Mouse (Mus musculus) embryonic facial prominence, embryonic 15.5 days (tissue): ENCODE measurements around the gene Ep400. TPM values are rescaled to one million over a fixed set of nuclear protein-coding genes. Genes with fewer than 3 reads are reported as not detected.
"Not testable (repeated sequence)": the region's sequence is repeated elsewhere in the genome, so short reads cannot be mapped to it uniquely, and the experiment has no call there.

ENCODE experiments used
- ATAC-seq: fragments of 200-750 bp; cut with Nextera tagmentation; 2 replicates; pipeline ENCODE4 v1.8.0; 2017; ENCODE audit warnings: low read depth, moderate TSS enrichment; ENCODE audit not compliant: insufficient number of reproducible peaks, low FRiP score, low TSS enrichment
- H3K27ac ChIP-seq: fragments of 300-500 bp; sonication (generic); replicated peaks from 2 replicates; pipeline ENCODE4 v1.5.1; 2015; ENCODE audit warnings: mild to moderate bottlenecking, inconsistent platforms
- H3K27me3 ChIP-seq: fragments of 300-500 bp; sonication (generic); 2 replicates; pipeline ENCODE4 v1.6.1; 2015; ENCODE audit warnings: inconsistent platforms
- H3K36me3 ChIP-seq: fragments of 300-500 bp; sonication (generic); 2 replicates; pipeline ENCODE4 v1.6.1; 2015; ENCODE audit warnings: mild to moderate bottlenecking, inconsistent platforms
- H3K4me1 ChIP-seq: fragments of 300-500 bp; sonication (generic); 2 replicates; pipeline ENCODE4 v1.6.1; 2015; ENCODE audit warnings: inconsistent platforms
- H3K4me2 ChIP-seq: fragments of 300-500 bp; sonication (generic); replicated peaks from 2 replicates; pipeline ENCODE4 v1.6.1; 2015; ENCODE audit warnings: mild to moderate bottlenecking, inconsistent platforms
- H3K4me3 ChIP-seq: fragments of 300-500 bp; sonication (generic); replicated peaks from 2 replicates; pipeline ENCODE4 v1.5.1; 2015; ENCODE audit warnings: mild to moderate bottlenecking, inconsistent platforms
- H3K9ac ChIP-seq: fragments of 300-500 bp; sonication (generic); 2 replicates; pipeline ENCODE4 v1.6.1; 2015; ENCODE audit warnings: inconsistent platforms
- H3K9me3 ChIP-seq: fragments of 300-500 bp; sonication (generic); replicated peaks from 2 replicates; pipeline ENCODE4 v1.6.1; 2016; ENCODE audit warnings: inconsistent platforms
- WGBS: fragments of 180-500 bp; shearing (Covaris S2); methylation state at CpG from one replicate; pipeline ENCODE4 v1.1.7; 2015; 5-methylcytosine and 5-hydroxymethylcytosine counted together
- polyA plus RNA-seq: library from polyadenylated mRNA; unstranded; fragments of >200 nt; fragmentation: Nextera tagmentation; extraction: Ambion mirVana; gene quantifications from 2 replicates; pipeline ENCODE4 v1.2.1, GENCODE M21; 2015

Gene Ep400
- polyA plus RNA-seq, 1 experiment from 2014 or later: 51.6 TPM

DNA sequence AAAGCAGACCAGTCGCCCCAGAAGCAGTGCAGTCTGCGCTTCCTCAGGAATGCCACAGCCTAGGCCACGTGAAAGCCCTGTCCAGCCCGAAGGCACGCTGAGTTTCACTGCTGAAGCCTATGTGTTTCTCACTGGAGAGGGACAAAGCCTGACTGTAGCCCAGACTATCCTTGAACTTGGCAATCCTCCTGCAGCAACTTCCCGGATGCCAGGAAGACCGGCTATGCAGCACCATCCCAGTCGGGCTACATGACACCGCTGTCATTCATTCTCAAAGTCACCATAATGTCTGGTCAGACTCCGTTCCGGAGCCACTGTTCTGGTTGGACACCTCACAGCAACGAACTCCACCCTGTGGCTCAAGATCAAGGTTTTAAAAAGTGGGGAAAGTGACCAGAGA is 7.7 kb upstream of the Ep400 start:
- Histone ChIP-seq H3K4me1 (peaks cover 14% of the 10 kb centered on the region), H3K9me3 (no peaks in the 10 kb centered on the region), H3K4me2 (no peak overlapping the region), H3K4me3 (no peak overlapping the region), H3K27me3 (no peaks in the 10 kb centered on the region), H3K36me3 (peaks cover 45% of the 10 kb centered on the region), H3K9ac (no peak overlapping the region), H3K27ac (no peak overlapping the region)
- 84% methylated on average over 12 of the region's 12 CpGs for WGBS
- no peak for ATAC-seq

DNA sequence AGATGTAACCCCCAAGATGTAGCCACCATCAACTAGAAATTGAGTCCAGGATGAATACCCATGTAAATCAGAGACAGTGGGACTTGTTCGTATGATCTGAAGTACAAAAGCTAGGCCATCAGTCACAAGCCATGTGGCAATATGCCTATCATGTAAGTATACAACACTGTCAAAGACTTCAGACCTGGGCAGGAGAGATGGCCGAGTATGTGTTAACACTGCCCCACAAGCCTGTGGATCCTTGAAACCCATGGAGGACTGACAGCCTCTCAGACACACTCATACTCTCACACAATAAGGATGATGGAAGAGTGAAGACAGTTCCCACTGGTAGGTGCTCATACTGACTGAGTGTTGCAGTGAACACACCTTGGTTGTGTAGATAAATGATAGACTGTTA is 5.6 kb upstream of the Ep400 start:
- Histone ChIP-seq H3K4me1 (peaks cover 11% of the 10 kb centered on the region), H3K36me3 (peaks cover 54% of the 10 kb centered on the region), H3K4me3 (no peak overlapping the region), H3K9ac (no peak overlapping the region), H3K27me3 (no peaks in the 10 kb centered on the region), H3K27ac (no peak overlapping the region), H3K9me3 (no peaks in the 10 kb centered on the region), H3K4me2 (no peak overlapping the region)
- ATAC-seq: no peak
- WGBS: 79% methylated on average over 2 of the region's 2 CpGs

GRCm38 (mm10) chr5:110774511-110774910 is 4.0 kb upstream of the Ep400 start:
- Histone ChIP-seq H3K27me3 (no peaks in the 10 kb centered on the region), H3K36me3 (peaks cover 54% of the 10 kb centered on the region), H3K4me1 (peaks cover 8% of the 10 kb centered on the region), H3K9ac (no peak overlapping the region), H3K4me2 (no peak overlapping the region), H3K4me3 (no peak overlapping the region), H3K9me3 (no peaks in the 10 kb centered on the region), H3K27ac (no peak overlapping the region)
- 94% methylated on average over 11 of the region's 11 CpGs for WGBS
- no peak for ATAC-seq

GRCm38 (mm10) chr5:110772945-110773344 is 2.4 kb upstream of the Ep400 start:
- not testable (repeated sequence) for ATAC-seq, H3K9me3 ChIP-seq, H3K9ac ChIP-seq, H3K4me2 ChIP-seq, H3K4me3 ChIP-seq, H3K27me3 ChIP-seq, H3K27ac ChIP-seq
- Histone ChIP-seq H3K36me3 (peaks cover 50% of the 10 kb centered on the region), H3K4me1 (peaks cover 19% of the 10 kb centered on the region)
- 92% methylated on average over 9 of the region's 10 CpGs for WGBS

DNA sequence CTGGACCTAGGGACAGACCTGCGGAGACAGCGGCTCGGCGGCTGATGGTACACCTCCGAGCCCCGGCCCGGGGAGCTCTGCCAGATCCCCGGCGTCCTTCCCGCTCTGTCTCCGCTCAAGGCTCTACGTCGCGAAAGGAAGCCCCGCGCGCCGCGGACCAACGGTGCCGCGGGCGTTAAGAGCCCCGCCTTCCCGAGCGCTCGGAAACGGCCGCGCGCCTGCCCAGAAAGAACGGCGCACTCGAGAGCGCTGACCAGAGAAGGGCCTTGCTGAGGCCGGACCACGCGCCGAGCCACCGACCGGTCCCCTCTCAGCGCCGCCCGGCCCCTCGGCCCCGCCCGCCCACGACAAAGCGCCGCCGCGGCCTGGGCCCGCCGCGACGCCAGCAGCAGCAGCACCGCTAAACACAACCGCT is 479 bp downstream of the Ep400 start:
- H3K27ac ChIP-seq: peak overlapping the region; percentile 95
- H3K36me3 ChIP-seq: peaks cover 23% of the 10 kb centered on the region
- peak overlapping the region; percentile 90 for H3K4me3 ChIP-seq
- no peaks in the 10 kb centered on the region for H3K27me3 ChIP-seq
- H3K4me2 ChIP-seq: peak overlapping the region; percentile 68
- peaks cover 19% of the 10 kb centered on the region for H3K4me1 ChIP-seq
- WGBS: under 1% methylated on average over 46 of the region's 58 CpGs
- ATAC-seq: peak; percentile 37
- H3K9ac ChIP-seq: peak overlapping the region; percentile 76
- H3K9me3 ChIP-seq: no peaks in the 10 kb centered on the region

- peak overlapping the region; percentile 68 for H3K4me2 ChIP-seq
- no peaks in the 10 kb centered on the region for H3K9me3 ChIP-seq
- 47% methylated on average over 4 of the region's 4 CpGs for WGBS
- no peak for ATAC-seq
- H3K27ac ChIP-seq: no peak overlapping the region
- H3K36me3 ChIP-seq: peaks cover 16% of the 10 kb centered on the region
- peak overlapping the region; percentile 76 for H3K9ac ChIP-seq
- peaks cover 19% of the 10 kb centered on the region for H3K4me1 ChIP-seq
- H3K4me3 ChIP-seq: peak overlapping the region; percentile 90
- H3K27me3 ChIP-seq: no peaks in the 10 kb centered on the region
Measured at GRCm38 (mm10) chr5:110769272-110769671, 1.2 kb downstream of the Ep400 start.

- no peak overlapping the region for H3K4me3 ChIP-seq
- no peak overlapping the region for H3K9ac ChIP-seq
- H3K27ac ChIP-seq: no peak overlapping the region
- no peak overlapping the region for H3K4me2 ChIP-seq
- no peaks in the 10 kb centered on the region for H3K27me3 ChIP-seq
- no peaks in the 10 kb centered on the region for H3K36me3 ChIP-seq
- 92% methylated on average over 8 of the region's 8 CpGs for WGBS
- no peaks in the 10 kb centered on the region for H3K9me3 ChIP-seq
- no peak for ATAC-seq
- peaks cover 9% of the 10 kb centered on the region for H3K4me1 ChIP-seq
Measured at GRCm38 (mm10) chr5:110763890-110764289, 6.6 kb downstream of the Ep400 start.

- Histone ChIP-seq H3K9me3 (no peaks in the 10 kb centered on the region), H3K9ac (no peak overlapping the region), H3K27ac (no peak overlapping the region), H3K4me2 (no peak overlapping the region), H3K4me1 (no peaks in the 10 kb centered on the region), H3K4me3 (no peak overlapping the region), H3K27me3 (no peaks in the 10 kb centered on the region), H3K36me3 (peaks cover 16% of the 10 kb centered on the region; the same call in 1 of the 2 replicates)
- 93% methylated on average over 1 of the region's 1 CpGs for WGBS
- no peak for ATAC-seq
Measured at GRCm38 (mm10) chr5:110745021-110745420, 25.5 kb downstream of the Ep400 start.

GRCm38 (mm10) chr5:110739496-110740275 is 30.8 kb downstream of the Ep400 start:
- peaks cover 61% of the 10 kb centered on the region for H3K36me3 ChIP-seq
- H3K4me2 ChIP-seq: no peak overlapping the region
- H3K9me3 ChIP-seq: no peaks in the 10 kb centered on the region
- no peaks in the 10 kb centered on the region for H3K4me1 ChIP-seq
- no peak for ATAC-seq
- no peaks in the 10 kb centered on the region for H3K27me3 ChIP-seq
- H3K4me3 ChIP-seq: no peak overlapping the region
- H3K9ac ChIP-seq: no peak overlapping the region
- WGBS: 91% methylated on average over 7 of the region's 7 CpGs
- no peak overlapping the region for H3K27ac ChIP-seq

- Histone ChIP-seq H3K36me3 (peaks cover 83% of the 10 kb centered on the region), H3K27me3 (no peaks in the 10 kb centered on the region), H3K4me1 (no peaks in the 10 kb centered on the region), H3K9me3 (no peaks in the 10 kb centered on the region), H3K9ac (no peak overlapping the region), H3K4me2 (no peak overlapping the region), H3K27ac (no peak overlapping the region), H3K4me3 (no peak overlapping the region)
- no peak for ATAC-seq
- WGBS: 83% methylated on average over 1 of the region's 1 CpGs
Measured at GRCm38 (mm10) chr5:110735606-110736005, 34.9 kb downstream of the Ep400 start.

GRCm38 (mm10) chr5:110733231-110733823 is 37.2 kb downstream of the Ep400 start:
- Histone ChIP-seq H3K4me1 (no peaks in the 10 kb centered on the region), H3K9ac (no peak overlapping the region), H3K27me3 (no peaks in the 10 kb centered on the region), H3K9me3 (no peaks in the 10 kb centered on the region), H3K36me3 (peaks cover 71% of the 10 kb centered on the region), H3K4me3 (no peak overlapping the region), H3K4me2 (no peak overlapping the region), H3K27ac (no peak overlapping the region)
- ATAC-seq: no peak
- 95% methylated on average over 4 of the region's 4 CpGs for WGBS
